Mouse (Mus musculus): ENCODE results near the gene Gm37240. TPM values are rescaled to one million over a fixed set of nuclear protein-coding genes. Genes with fewer than 3 reads are reported as not detected.

Gm37240 gene
- total RNA-seq, 2 experiments from 2014 or later, result 35.3 to 39.6 TPM

DNA sequence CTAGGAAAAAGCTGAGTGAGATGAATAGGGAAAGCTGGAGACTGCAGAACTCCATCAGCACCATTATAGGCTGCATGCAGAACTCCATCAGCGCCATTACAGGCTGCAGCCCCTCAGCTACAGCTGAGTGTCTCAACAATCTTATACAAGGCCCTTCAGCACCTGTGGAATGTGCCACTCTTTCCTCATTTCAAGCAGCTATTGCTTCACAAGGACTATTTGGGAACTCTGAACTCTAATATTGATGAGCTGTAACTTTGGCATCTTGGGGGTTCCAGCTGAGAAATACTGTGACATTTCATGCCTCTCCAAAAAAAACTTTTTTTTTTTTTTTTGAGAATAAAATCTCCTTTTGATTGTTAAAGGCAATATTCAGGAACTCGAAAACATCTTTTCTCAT lies 615.8 kb downstream of the Gm37240 start:
- DNase-seq, result no peak

GRCm38 (mm10) chr3:85264963-85265362 lies 622.4 kb downstream of the Gm37240 start:
- DNase-seq, result no peak

GRCm38 (mm10) chr3:85264546-85264945 lies 622.8 kb downstream of the Gm37240 start:
- DNase-seq, result no peak

DNA sequence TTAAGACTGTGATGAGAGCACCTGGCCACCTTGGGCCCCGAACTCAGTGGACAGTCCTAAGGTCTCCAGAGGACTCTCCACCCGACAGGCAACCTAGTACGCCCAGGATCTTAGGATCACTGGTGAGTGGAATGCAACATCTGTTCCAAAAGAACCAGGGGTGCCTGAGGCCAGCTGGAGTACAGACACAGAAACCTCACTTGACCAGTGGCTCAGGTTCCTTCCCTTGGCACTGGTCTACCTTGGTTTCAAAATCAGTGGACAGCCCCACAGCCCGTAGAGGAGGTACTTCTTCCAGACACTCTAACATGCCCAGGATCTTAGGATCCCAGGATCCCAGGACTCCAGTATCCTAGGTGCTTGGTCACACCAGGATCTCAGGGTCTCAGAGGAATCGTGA lies 632.8 kb downstream of the Gm37240 start:
- DNase-seq, result peak; percentile 42

DNA sequence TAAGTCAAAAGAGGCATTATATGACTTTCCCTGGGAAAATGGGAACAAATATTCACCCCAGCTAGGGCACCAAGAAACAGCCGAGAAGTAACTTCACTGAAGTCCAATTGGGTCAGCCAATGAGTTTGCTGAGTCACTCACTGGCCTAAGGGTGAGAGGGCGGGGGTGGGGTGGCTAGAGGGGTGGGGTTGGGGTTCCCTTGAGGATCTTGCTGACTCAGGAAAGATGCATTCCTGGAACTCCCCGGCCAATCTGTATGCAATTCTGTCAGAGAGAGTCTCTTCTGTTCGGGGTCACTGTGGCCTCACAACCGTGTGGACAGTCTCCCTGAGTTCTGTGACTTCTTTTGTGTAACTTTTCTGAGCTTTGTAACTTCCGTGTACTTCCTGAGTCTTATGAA lies 635.7 kb downstream of the Gm37240 start:
- DNase-seq, result no peak

- DNase-seq, result no peak
These were observed 641.2 kb downstream of the Gm37240 start for GRCm38 (mm10) chr3:85246131-85246530.

DNA sequence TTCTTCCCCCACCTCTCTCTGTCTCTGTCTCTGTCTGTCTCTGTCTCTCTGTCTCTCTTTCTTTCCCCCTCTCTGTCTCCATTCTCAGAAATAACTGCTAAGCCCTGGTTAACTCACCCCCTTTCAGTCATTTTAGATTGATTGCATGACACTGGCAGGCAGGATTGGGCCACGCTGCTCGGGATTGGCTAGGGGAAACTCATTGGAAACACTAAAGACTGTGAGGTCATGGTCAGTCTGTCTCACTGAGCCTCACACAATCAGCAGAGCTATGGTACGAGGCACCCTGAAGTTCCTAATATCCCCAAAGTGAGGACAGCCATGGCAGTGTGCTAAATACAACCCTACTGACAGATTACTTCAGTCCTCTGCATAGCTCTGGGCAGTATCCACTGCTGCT lies 650.8 kb downstream of the Gm37240 start:
- no peak for DNase-seq

DNA sequence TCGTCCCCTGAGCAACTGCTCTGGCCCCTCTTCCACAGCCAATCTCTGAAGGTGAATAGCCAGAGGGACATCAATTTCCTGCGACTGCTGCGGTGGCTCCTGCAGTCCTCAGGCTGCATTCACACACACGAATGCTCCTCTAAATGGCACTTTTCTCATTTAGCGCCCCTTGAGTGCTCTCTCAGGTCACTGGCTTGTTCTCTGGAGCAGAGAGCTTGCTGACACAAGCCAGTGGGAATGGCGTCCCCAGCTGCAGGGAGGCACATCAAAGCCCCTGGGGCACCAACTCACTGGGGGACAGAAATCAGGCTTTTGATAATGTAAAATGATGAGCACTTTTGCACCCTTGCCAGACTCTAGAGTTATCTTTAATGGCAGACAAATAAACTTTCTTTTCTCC lies 654.5 kb downstream of the Gm37240 start:
- no peak for DNase-seq

- DNase-seq, result no peak
These were observed 665.3 kb downstream of the Gm37240 start for GRCm38 (mm10) chr3:85222046-85222445.

DNA sequence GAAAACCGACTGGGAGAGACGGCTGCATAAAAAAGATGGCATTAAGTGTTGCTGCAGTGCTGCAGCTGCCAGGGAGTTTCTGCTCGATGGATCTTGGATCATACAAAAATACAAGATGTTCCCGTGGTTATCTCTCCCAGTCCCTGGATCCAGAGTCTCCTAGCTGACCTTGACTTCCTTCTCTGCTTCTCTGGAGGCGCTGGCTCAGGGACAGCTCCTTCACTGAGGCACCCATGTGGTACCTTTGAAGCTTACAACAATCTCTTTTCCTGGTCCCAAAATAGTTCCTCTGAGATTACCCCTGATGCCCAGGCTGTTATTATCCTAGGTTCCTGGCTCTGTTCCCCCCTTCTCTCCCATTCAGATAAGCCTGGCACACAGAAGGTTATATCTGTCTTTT lies 672.4 kb downstream of the Gm37240 start:
- DNase-seq, result no peak

DNA sequence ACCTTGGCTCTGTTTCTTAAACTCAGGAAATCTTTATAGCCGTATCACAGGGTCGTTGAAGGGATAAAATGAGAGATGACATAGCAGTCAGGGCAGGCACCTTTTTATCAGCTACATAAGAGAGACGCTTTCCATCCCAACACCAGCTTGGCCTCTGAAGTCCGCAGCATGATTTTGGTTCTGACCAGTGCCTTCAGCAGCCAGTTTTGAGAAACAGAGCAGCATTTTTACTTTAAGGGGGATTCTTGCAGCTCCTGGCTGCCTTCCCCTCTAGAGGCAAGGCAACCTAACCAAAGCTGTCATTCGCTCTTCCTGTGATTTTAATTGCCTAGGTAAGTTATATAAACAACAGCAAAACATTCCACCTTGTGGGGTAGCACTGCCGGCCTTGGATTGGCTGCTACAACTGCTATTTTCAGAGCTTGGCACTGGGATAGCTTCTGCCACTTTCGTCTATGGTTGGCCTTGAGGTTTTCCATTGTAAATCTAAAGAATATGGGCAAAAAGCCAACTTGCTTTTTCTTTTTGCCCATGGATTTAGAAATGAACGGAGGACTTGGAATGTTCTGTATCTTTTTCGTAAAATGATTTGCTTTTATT lies 674.5 kb downstream of the Gm37240 start:
- DNase-seq, result no peak

GRCm38 (mm10) chr3:85209887-85210844 lies 677.2 kb downstream of the Gm37240 start:
- DNase-seq, result no peak

DNA sequence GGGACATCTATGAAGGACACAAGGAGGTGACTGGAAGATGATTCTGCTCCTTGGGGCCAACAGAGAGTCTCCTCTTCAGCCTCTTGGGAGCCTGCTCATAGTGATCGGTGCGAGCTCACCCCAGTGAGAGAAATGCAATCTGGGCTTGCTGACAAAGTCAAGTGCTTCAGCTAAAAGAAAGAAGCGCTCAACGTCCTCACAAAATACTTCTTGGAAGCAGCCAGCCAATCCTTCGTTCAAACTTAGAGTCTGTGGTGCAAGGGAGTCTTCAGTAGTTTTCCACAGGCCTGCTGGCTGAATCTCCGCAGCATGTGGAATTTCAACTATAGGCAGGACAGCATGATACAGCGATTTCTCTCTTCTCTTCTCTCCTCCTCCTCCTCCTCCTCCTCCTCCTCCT lies 680.8 kb downstream of the Gm37240 start:
- no peak for DNase-seq

DNA sequence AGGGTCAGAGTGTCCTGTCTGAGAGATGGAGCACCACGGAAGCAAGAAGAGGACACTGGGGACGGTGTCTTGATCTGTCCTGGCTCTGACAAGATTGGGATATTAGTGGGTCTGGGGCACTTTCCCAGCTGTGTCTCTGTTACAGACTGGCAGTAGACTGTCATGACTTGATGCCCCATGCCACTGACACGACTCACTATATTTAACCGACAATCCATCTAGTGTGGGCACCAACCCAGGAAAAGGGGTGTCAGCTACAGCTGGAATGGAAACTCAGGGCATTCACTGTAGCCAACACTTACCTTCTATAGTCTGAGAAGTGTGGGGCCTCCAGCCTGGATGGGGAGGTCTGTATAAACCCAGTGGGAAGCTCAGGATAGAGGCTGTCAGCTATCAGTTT lies 681.4 kb downstream of the Gm37240 start:
- DNase-seq, result peak; percentile 36

- no peak for DNase-seq
These were observed 683.7 kb downstream of the Gm37240 start for GRCm38 (mm10) chr3:85203659-85204058.

- no peak for DNase-seq
These were observed 684.6 kb downstream of the Gm37240 start for GRCm38 (mm10) chr3:85202726-85203125.

DNA sequence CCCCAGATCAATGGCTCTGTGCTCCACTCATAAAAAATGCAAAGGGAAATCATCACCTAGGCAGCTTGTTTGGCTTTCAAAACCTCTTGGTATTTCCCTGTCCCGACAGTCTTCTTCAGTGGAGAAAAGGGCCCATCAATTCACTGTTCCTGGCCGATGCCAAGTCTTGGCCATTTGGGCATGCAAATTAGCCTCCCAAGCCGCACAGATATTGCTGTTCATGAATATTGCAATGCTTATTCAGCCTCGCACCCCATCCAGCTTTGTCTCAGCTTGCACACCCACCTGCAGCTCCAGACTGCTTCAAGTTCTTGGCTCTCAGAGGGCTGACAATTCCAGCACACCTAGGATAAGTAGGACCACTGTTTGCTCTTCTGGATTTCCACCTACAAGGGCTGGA lies 685.5 kb downstream of the Gm37240 start:
- DNase-seq, result no peak

- no peak for DNase-seq
These were observed 688.8 kb downstream of the Gm37240 start for GRCm38 (mm10) chr3:85198496-85198895.

DNA sequence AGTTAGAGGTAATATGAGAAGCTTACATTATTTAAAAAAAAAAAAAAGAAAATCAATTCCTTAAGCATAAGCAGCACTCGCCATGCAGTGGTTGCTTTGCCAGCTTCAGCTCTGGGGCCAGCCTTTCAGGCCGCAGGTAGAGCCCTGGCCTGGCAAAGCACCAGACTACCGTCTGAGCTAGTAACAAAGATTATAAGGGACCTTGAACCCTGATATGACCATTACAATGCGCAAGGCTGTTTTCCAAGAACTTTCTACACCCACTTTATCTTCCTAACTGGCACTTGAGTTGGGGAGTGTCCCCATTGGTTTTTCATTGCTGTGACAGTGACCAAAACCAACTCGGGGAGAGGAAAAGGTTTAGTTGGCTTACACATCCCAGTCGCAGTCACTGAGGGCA lies 690.2 kb downstream of the Gm37240 start:
- no peak for DNase-seq

DNA sequence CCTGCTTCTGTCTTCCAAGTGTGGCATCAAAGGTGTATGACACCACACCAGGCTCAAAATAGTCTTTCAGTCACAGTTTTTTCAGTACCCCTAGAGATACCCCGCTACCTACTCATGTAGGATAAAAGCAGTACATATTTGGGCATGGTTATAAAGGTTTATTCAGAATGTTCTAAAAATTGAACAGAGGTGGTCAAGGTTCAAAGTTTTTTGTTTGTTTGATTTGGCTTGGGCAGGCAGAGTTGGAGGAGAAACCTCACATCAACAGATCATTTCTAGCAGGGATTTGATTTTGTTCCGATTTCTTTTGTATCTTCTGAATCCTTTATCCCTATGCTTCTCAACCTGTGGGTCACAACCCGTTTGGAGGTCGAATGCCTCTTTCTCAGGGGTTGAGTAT lies 690.7 kb downstream of the Gm37240 start:
- DNase-seq, result no peak

GRCm38 (mm10) chr3:85195068-85195481 lies 692.2 kb downstream of the Gm37240 start:
- DNase-seq, result peak; percentile 26

DNA sequence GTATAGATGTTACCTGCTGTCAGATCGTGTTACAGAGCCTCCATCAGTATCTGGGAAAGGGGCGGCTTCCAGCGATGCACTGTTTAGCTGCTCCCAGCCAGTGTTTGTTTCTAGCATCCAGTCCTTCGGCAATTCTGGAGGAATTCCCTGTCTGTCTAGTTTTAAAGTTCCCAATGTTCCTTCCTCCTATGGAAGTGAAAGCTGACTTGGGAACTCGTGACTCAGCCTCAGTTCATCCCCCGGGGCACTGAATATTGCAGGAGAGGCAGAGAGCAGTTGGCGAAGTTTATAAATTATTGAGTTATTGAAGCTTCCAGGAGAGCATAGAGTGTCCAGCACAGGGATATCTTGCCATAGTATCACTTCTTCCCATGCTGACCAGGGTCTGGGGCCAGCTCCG lies 697.5 kb downstream of the Gm37240 start:
- no peak for DNase-seq

DNA sequence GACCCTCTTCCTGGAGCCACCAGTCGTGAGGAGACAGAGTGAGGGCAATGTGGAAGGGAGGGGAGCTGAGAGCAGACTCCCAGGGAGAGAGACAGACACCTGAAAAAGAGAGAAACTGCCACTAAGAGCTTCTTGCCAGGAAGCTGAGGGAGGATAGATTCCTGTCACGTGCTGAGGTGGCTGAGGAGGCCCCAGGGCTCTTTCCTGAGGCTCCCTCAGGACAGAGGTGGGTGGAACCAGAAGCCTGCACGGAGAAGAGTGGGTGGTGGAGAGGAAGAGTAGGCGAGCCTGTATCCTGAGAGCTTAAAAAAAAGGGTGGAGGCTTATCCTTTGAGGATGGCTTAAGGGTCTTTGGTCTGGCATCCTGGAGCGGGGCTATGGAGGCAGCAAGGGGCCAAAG lies 699.0 kb downstream of the Gm37240 start:
- DNase-seq, result no peak

GRCm38 (mm10) chr3:85186661-85187076 lies 700.6 kb downstream of the Gm37240 start:
- DNase-seq, result peak; percentile 20

Data from gastrocnemius, postnatal 25 days (tissue).